Mouse (Mus musculus) hindlimb bud, embryonic 11.5 days (tissue): Measurements from ENCODE around the gene Gstm2.
A peak's percentile ranks its signal among the peaks of the same experiment; 100 is the strongest.

Source experiments
- DNase-seq: peaks from one replicate; pipeline ENCODE4 v3.0.0-alpha.2; 2012; ENCODE audit warnings: low read depth, low spot score; ENCODE audit errors: extremely low spot score

The Gstm2 gene

GRCm38 (mm10) chr3:107945729-107946128 lies 40.5 kb downstream of the Gstm2 start:
- DNase-seq: no peak

- no peak for DNase-seq
Measured at GRCm38 (mm10) chr3:107943239-107943990, 42.8 kb downstream of the Gstm2 start, which contains the start of gene Gstm6. TSS of gene Gstm6 (minus strand) at chr3:107943749.

GRCm38 (mm10) chr3:107941261-107941660 lies 45.0 kb downstream of the Gstm2 start:
- no peak for DNase-seq

GRCm38 (mm10) chr3:107940524-107940923 lies 45.7 kb downstream of the Gstm2 start:
- no peak for DNase-seq

GRCm38 (mm10) chr3:107939830-107940229 lies 46.4 kb downstream of the Gstm2 start:
- DNase-seq: no peak

- DNase-seq: peak; percentile 31
Measured at GRCm38 (mm10) chr3:107939403-107939802, 46.9 kb downstream of the Gstm2 start.

GRCm38 (mm10) chr3:107935888-107936287 lies 50.4 kb downstream of the Gstm2 start:
- no peak for DNase-seq

- no peak for DNase-seq
Measured at GRCm38 (mm10) chr3:107935268-107935667, 51.0 kb downstream of the Gstm2 start.

- no peak for DNase-seq
Measured at GRCm38 (mm10) chr3:107932128-107932527, 54.1 kb downstream of the Gstm2 start.
